Mouse (Mus musculus) spleen, postnatal 14 days (tissue): ENCODE data around the gene Onecut3.

Experiments used
- DNase-seq, 2 experiments: peaks; one replicate each; pipeline ENCODE4 v3.0.0; 2021 to 2022; ENCODE audit warnings: low spot score in 2 of 2

Gene Onecut3

DNA sequence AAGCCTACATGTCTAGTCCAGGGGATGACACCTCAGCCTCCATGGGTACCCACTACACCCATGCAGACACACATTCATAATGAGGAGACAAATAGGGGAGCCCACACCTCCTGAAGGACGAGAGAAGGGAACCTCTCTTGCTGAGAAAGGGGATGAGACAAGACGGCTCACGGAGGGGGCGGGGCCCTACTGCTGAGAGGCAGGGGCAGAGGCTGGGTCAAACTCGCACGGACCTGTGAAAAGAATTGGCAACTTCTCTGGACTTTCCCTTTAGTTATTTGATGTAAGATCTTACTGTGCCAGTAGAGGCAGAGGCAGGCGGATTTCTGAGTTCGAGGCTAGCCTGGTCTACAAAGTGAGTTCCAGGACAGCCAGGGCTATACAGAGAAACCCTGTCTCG, 57.7 kb downstream of the Onecut3 start:
- no peak for DNase-seq

DNA sequence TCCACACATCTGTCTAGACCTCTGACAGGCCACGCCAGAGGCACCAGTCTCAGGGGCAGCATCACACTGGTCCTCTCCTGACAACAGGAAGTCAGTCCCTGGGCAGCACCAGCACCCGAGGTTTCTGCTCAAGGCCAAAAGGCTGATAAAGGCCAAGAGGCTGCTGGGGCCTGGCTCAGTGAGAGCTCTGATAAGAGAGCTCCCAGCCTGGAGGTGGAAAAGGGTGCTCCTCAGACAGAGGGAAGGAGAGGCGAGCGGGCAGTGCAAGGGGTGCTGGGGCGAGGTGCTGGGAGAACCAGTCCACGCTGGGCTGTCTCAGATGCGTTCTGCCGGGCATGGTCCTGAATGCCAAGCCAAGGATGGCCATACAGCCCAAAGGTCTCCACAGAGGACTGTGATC, 58.9 kb downstream of the Onecut3 start:
- DNase-seq: peak; percentile 48 to 50

- DNase-seq: no peak
Observed at GRCm38 (mm10) chr10:80553997-80554396, 59.4 kb downstream of the Onecut3 start.

GRCm38 (mm10) chr10:80557346-80557965, 62.8 kb downstream of the Onecut3 start:
- DNase-seq: peak; percentile 69 to 83

DNA sequence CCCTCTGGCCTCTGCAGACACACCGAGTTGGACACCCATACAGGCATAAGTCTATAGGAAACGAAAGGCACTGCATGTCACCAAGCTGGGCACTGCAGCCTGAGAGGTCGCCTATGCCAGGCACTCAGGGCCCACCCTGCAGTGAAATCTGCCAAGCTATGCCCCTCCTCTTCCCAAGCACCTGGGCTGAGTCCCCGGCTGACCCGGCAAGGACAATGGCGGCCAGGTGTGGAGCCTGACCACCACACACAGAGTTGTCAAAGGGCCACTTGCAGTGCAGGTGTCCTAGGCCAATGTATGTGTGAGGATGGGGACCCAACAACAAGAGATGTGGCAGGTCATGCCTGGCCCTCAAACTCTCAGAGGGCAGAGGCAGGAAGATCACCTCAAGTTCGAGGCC, 64.8 kb downstream of the Onecut3 start:
- DNase-seq: no peak

DNA sequence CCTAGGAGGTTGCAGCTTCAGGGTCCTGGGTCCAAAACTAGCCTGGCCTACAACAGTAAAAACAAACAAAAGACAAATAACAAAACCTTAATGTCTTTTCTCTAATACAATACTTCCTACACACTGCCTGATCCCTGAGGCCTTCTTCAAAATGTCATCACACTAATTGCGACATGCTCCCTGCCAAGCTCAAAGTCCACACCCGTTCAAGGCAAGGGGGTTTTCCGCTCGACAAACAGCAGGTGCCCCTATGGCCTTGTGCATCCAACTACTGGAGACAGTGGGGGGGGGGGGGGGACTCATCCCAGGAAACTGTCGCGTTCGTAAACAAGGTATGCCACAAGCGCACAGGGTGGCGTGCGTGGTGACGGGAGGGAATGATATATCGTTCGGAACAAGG, 66.0 kb downstream of the Onecut3 start:
- no peak for DNase-seq

DNA sequence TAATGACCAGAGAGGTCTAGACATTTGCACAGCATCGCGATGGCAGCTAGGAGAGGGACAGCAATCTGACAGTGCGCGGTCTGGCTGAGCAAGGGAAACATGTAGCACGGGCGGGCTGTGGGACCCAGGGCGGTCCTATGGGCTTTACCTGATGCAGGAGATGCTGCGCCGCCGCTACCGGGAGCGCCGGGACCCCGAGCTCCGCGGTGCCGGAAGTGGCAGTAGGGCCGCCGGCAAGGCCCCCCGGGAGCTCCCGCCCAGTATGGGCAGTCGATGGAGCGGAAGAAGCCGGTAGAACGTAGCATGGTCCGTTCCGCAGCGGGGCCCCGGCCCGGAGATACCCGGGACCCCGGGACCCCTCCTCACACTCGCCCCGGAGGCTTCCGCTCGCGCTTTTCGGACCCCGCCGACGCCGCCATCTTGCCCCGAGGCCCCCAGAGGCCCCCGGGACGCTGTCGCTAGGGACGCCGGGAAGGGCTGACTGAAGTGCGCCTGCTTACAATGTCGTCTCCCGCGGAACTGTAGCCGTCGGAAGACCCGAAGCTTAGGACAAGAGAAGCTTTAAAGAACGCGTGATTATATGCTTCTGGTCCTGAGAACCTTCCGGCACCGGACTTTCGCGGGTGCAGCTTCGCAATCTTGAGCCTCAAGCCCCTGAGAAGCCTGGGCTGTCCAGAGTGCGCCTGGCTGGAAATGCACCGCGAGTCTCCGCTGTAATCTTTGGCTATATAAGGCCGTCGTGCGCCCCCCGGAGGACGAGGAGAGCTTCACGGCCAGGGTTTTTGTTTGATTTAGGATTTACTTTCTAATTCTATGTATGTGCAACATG, 66.7 kb downstream of the Onecut3 start, which contains the start of gene Rexo1:
Gene Rexo1 (minus strand): TSS at position 445 of the 829 bp plus-strand sequence.
- peak; percentile 90 to 93 for DNase-seq

GRCm38 (mm10) chr10:80566375-80567092, 71.9 kb downstream of the Onecut3 start:
- DNase-seq: peak; percentile 87 to 93
